Mouse (Mus musculus): ENCODE data around the gene Tbx5.

Tbx5 gene

GRCm38 (mm10) chr5:119815247-119815646, 17.2 kb upstream of the Tbx5 start:
- DNase-seq, result no peak

DNA sequence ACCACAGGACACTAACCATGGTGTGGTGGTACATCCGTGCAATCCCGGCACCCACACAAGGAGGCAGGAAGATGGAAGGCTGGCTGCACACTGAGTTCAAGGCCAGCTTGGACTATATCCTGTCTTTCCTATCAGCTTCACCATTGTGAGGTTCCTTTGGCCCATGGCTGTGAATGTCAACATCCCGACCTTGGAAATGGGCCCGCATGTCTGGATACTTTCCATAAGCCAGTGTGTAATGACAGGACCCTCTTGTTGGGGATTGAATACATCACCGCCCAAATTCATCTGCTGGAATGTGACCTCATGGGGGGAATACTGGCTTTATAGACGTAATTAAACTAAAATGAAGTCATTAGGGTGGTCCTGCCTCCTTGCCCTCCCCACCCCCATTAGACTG, 12.0 kb upstream of the Tbx5 start:
- no peak for DNase-seq

DNA sequence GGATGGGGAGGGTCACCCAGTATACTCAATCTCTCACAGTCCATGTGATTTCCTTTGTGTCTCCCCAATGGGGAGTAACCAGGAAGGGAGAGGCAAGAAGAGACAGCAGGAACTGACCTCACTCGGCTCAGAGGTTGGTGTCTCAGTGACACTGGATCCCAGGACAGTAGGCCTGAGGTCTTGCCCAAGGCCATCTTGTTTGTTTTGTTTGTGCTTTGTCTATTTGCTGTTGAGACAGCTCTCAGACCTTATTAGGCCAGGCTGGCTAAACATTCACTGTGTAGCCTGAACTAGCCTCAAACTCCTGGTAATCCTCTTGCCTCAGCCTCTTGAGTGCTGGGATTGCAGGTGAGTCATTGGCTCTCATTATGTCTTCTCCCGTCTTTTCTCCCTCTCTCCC, 11.0 kb upstream of the Tbx5 start:
- no peak for DNase-seq

GRCm38 (mm10) chr5:119827341-119827740, 5.1 kb upstream of the Tbx5 start:
- DNase-seq, result no peak

GRCm38 (mm10) chr5:119830611-119831010, 1.9 kb upstream of the Tbx5 start:
- DNase-seq, result no peak

- no peak for DNase-seq
These were observed 1.2 kb upstream of the Tbx5 start for GRCm38 (mm10) chr5:119831201-119831771.

DNA sequence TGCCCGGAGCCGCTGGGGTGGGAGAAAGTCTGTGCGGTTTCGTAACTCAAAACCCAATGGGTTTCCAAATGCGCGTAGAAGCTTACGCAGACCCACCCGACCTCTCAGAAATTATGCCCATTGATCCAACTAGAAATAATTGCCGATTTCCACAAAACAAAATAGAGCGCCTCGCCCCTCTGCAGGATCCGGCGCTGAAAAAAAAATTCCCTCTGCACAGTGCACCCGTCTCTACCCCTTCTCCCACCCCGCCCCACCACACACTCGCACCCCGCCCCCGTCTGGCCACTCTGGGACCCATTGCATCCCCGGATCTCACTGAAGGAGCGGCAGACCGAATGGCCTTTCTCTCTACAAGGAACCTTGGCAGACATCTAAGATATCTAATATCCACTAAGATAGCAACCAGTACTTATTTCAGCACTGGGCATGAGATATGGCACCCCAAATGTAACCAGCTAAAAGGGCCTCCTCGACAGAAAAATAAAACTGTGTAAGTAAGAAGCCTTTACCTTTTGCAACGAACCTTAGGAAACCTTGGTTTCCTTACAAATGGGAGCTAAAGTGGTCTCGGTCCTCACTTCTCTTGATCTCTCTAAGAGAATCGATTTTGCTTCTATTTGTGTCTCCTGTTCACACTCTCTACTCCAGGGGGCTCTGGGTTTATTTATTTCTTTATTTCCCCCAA, 533 bp upstream of the Tbx5 start:
- DNase-seq, result no peak

DNA sequence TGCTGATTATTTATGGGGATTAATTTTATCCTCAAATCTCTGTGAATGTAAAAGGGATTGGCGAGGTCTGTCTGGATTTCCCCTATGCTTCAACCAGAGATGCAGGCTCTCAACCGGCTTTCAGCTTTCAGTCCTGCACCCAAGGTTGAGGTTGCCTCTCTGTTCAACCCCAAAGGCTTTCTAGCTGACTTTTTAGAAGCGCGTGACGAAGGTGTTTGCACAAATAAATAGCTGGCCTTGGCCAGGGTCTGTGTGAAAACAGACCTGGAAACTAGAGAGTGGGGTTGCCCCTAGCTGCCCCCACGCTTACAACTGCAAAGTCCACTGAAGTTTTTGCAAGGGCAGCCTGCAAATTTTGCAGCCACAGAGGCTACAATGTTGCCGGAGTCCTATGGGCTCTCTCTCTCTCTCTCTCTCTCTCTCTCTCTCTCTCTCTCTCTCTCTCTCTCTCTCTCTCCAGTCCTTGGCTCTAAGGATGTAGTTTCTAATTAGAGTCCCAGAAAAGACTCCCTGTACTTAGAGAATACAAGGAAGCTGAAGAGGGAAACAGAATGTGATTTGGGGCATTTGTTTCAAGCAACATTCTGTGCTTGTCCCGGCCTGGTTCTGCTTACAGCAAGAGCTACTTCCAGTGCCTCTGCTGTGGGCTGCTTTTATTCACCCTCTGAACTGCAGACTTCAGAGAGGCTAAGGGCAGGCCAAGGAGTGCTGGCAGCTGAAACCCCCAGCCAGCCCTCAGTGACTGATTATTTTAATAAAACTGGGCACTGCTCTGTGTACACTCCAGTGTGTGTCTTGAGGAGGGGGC, 959 bp downstream of the Tbx5 start:
- no peak for DNase-seq

GRCm38 (mm10) chr5:119834031-119834403, 1.5 kb downstream of the Tbx5 start:
- DNase-seq, result no peak

DNA sequence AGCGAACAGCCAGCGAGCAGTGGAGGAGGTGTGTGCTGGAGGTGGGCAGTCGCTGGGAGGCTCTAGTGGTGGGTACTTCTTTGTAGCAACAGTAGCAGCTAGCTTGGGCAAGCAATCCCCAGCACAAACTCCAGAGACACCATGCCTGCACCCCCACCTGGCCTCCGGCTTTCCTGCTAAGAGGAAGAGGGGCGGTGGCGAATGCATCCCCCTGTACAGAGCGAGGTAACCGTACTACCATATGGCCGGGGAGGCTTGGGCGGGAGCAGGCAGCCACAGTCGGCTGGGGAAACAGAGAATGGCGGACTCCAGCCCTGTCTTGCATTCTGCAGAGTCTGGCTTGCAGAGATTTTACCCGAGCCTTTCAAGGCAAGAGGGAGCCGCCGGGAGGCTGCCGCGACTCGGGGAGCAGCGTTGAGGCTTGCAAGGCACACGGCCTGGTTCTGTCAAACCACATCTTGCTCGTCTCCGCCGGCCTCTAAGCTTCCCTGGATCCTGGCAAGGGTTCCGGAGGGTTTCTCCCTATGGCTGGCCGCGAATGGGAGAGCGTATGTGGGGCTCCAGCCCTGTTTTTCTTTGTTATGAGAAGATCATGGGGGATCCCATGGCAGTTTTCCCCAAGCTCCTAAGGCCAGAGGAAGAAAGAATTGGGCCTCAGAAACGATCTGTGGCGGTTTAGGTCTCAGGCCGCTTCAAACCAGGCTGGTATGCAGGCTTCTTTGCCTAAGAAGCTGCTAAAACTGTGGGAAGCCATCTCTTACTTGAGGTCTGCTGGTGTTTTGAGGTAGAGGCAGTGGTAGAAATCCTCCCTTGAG, 2.8 kb downstream of the Tbx5 start:
- DNase-seq, result no peak

GRCm38 (mm10) chr5:119835868-119836209, 3.4 kb downstream of the Tbx5 start:
- DNase-seq, result no peak

DNA sequence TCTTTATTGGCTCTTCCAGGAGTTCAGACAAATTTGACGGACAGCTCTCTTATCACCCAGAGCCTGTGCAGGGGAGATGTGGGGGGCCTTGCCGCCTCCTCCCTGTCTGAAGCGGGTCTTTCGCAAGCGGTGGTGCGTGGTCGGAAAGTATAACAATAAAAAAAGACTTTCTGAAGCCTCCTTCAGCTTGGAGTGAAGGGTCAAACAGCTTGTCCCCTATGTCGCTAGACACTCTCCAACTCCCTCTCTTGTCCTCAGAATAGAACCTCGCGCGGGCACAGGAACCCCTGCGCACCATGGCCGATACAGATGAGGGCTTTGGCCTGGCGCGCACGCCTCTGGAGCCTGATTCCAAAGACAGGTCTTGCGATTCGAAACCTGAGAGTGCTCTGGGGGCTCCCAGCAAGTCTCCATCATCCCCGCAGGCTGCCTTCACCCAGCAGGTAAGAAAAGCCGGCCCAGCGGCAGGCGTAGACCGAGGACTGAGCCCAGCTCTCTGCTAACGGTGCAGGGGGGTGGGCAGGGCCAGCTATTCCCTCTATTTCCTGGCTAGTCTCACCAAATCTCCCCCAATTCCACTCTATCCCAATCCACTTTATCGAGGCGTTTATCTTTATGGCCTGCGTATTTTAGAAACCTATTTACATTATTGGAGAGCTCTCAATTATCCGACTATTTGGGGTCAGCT, 4.3 kb downstream of the Tbx5 start:
- no peak for DNase-seq

DNA sequence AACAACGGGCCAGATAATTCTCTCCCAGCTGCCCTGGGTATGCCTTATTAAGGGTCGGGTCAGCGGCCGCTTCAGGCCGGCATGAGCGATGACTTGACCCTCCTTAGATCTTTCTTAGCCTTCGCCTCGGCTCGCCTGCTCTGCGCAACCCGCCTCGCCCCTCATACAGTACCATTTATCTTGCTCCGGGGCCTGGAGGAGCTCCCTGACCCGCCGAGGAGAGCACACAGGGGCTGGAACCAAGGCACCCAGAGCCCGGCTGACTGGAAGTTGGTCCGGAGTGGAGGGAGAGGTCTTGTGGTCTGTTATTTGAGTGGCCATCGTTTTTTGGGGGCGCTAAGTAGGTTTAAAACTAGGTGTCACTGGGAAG, 4.8 kb downstream of the Tbx5 start:
- no peak for DNase-seq

GRCm38 (mm10) chr5:119837861-119838260, 5.4 kb downstream of the Tbx5 start:
- no peak for DNase-seq

- no peak for DNase-seq
These were observed 6.0 kb downstream of the Tbx5 start for GRCm38 (mm10) chr5:119838441-119838840.

- DNase-seq, result no peak
These were observed 6.7 kb downstream of the Tbx5 start for GRCm38 (mm10) chr5:119839156-119839555.

GRCm38 (mm10) chr5:119839616-119840368, 7.3 kb downstream of the Tbx5 start:
- DNase-seq, result no peak

- no peak for DNase-seq
These were observed 7.9 kb downstream of the Tbx5 start for GRCm38 (mm10) chr5:119840404-119840803.

GRCm38 (mm10) chr5:119841634-119842420, 9.4 kb downstream of the Tbx5 start:
- no peak for DNase-seq

GRCm38 (mm10) chr5:119842701-119843393, 10.4 kb downstream of the Tbx5 start:
- no peak for DNase-seq

DNA sequence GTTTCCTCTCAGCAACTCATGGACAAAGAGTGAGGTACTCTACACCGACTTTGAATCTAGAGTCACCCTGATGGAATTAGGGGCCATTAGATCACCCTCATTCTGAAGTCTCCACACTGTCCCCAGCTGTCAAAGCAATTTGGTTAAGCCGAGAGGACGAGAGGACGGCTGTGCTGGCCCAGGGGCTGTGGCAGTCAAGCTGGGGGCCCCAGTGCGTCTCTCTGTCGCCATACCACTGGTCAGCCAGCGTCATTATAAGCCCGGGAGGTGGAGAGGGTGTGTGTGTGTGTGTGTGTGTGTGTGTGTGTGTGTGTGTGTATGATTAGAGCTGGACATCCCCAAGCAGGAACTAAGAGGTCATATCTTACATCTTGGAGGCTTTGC, 10.9 kb downstream of the Tbx5 start:
- DNase-seq, result no peak
